Mouse (Mus musculus) kidney, postnatal 14 days (tissue): ENCODE measurements around the gene Apobr.

Source experiments
- DNase-seq: peaks from one replicate; pipeline ENCODE4 v3.0.0; 2022; ENCODE audit warnings: mixed read lengths

The Apobr gene

DNA sequence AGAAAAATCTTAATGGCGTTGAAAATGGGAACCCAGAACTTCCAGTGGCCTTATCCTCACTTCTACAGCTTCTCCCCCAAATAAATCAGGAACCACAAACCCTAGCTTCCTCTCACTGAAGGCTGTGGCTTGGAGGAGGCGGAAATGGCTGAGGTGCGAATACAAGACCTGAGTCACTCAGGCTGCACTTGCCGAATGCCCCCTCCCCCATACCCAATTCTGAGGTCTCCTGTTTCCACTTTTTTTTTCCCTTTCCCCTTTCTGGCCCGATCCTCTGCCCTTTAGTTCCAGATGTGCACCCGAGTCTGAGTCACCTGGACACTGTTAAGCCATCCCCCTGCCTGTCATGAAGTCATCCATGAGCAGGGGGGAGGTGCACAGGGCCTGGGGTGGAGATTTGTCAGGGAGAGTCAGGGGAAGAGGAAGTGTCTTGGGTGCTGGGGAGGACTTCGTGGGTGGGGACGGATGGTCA lies at the start of gene Apobr:
Gene Apobr, plus strand, starts transcription at position 437 of the 472 bp plus-strand sequence.
- DNase-seq: no peak

GRCm38 (mm10) chr7:126535766-126536165 lies 49.0 kb upstream of the Apobr start:
- peak; percentile 18 for DNase-seq

- no peak for DNase-seq
Observed at GRCm38 (mm10) chr7:126536466-126536865, 48.3 kb upstream of the Apobr start.

DNA sequence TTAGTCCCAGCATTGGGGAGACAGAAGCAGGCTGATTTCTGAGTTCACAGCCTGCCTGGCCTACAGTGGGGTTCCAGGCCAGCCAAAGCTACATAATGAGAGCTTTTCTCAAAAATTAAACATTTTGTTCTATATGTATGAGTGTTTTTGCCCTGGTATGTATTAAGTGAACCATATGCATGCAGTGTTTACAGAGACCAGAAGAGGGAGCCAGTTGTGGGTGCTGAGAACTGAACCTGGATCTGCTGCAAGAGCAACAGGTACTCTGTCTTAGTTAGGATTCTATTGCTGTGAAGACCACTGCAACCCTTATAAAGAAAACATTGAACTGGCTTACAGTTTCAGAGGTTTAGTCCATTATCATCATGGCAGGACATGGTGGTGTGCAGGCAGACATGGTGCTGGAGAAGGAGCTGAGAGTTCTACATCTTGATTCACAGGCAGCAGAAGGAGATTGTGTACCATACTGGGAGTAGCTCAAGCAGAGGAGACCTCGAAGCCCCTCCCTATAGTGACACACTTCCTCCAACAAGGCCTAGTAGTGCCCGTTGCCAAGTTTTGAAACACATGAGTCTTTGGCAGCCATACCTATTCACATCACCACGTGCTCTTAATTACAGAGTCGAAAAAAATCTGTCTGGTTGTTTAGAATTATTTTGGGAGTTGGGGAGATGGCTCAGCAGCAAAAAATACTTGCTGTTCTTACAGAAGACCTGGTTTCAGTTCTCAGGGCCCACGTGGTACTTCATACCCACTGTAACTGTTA lies 46.7 kb upstream of the Apobr start:
- DNase-seq: peak; percentile 29

- no peak for DNase-seq
Observed at GRCm38 (mm10) chr7:126541661-126542060, 43.1 kb upstream of the Apobr start.

GRCm38 (mm10) chr7:126545631-126546030 lies 39.1 kb upstream of the Apobr start:
- DNase-seq: no peak

DNA sequence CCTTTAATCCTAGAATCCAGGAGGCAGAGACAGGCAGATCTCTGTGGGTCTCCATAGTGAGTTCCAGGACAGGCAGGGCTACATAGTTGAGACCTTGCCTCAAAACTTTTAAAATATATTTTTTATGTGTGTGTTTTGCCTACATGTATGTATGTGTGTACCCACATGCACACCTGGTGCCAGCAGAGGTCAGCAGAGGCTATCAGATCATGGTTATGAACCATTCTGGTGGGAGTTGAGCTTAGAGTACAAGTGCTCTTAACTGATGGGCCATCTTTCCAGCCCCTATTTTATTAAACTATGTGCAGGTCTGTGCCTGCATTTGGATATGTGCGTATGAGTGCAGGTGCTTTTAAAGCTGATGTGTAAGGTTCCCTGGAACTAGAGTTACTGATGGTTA lies 29.9 kb upstream of the Apobr start:
- DNase-seq: no peak

GRCm38 (mm10) chr7:126556635-126557034 lies 28.1 kb upstream of the Apobr start:
- DNase-seq: no peak

GRCm38 (mm10) chr7:126565693-126566092 lies 19.0 kb upstream of the Apobr start:
- peak; percentile 46 for DNase-seq

- peak; percentile 92 for DNase-seq
Observed at GRCm38 (mm10) chr7:126566094-126566765, 18.5 kb upstream of the Apobr start, which contains the start of gene Eif3c. Gene Eif3c, minus strand, starts transcription at chr7:126566411.

GRCm38 (mm10) chr7:126576946-126577345 lies 7.8 kb upstream of the Apobr start:
- DNase-seq: peak; percentile 67

GRCm38 (mm10) chr7:126579172-126579571 lies 5.6 kb upstream of the Apobr start:
- peak; percentile 73 for DNase-seq

DNA sequence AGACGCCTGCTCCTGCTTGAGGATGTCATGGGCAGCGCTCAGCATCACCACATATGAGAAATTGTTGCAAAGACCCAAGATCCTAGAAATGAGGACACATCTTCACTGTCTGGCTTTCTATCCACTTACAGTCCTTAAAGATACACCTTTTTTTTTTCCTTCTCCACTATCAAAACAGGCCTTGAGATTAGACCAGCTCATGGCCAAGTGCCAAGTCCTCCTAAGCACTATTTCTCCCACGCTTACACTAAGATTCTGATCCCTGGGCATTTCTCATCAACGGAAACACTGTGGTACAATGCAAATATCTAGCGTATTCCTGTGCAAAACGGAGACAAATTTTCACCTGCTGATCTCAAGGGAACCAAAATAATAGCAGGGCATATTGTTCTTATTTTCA lies 3.1 kb upstream of the Apobr start:
- no peak for DNase-seq

DNA sequence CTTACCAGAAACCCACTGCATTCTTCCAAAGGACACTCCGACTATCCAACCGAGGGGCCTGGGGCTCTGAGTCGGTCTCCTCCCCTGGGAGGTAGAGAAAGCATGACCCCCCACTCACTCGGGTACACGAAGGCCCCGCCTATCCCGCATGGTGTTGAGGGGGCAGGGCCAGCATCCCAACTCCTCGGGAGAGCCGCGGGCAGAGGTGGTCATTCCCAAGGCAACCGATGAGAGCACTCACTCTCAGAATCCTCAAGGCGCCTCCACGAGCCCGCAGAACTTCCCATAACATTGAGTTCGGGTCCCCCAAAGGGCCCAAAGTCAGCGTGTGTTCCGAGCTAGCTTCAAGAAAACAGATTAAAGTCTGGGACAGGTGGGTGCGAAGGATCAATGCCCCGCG lies 2.0 kb upstream of the Apobr start:
- peak; percentile 53 for DNase-seq

- peak; percentile 93 for DNase-seq
Observed at GRCm38 (mm10) chr7:126583251-126583709, 1.5 kb upstream of the Apobr start.

- no peak for DNase-seq
Observed at GRCm38 (mm10) chr7:126583761-126584160, 981 bp upstream of the Apobr start.

DNA sequence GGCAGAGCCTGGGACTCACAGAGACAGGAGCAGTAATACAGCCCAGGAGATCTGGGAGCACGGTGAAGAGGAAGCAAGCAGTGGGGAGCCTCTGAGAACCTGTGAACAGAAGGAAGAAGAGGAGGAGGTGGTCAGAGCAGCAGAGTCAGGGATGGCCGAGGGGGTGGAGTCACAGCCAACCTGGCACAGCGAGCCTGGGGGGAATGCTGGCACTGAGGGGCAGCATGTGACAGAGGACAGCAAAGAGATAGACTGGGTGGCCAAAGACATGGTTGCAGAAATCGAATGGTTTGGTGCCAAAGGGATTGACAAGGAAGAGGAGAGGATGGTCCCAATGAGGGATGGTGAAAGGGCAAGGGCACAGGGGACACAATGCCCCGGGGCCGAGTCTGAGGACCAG lies 975 bp downstream of the Apobr start, which contains the start of gene Cln3:
Gene Cln3, minus strand, starts transcription at position 101 of the 400 bp plus-strand sequence.
- no peak for DNase-seq

DNA sequence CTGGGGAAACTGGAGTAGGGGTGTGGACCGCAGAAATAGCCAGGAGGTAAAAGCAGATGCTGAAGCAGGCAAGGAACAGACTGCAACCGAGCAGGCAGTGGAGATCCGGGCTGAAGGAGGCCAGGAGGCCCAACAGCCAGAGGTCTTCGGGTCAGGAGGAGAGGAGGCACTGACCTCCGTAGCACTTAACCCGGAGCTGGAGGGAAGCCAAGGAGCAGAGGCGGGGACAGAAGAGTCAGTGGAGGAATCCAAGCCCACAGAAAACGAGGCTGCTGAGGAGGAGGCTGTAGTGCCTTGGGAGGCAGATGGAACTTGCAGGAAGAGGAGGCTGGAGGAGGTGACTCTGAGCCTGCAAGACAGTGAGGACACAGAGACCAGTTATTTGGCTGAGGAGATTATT lies 2.1 kb downstream of the Apobr start:
- peak; percentile 68 for DNase-seq

- peak; percentile 70 for DNase-seq
Observed at GRCm38 (mm10) chr7:126587779-126588178, 3.0 kb downstream of the Apobr start.

DNA sequence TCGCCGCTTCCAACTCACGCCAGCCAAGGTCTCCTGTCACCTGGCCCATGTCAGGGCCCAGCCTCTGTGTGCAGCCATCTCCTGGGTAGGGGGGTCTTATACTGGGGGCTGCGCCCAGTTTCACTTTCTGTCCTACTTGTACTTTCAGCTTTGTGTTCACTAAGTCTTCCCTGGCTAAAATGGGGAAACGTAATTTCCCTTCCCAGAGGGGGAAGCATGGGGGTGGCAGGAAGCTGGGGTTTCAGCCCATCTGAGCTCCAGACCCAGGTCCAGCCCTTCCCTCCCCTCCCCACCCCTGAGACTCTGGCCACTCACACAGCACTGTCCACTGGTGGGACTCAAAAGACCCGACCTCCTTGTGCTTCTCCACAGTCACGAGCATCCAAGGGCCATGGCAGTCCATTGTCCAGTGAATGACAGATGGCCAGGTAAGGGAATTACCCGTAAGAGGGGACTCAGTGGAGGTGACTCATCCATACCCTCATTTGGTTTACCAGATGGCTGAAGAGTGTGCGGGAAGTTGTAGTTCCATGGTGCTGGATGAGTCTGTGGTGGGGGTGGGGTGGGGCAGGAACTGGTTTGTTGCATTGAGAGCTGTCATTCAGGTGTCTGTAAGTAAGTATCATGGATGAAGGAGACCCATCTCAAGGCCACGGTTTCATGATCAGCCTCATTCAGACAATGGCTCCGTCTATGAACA lies 10.3 kb downstream of the Apobr start, which contains the start of gene Il27:
Gene Il27, minus strand, starts transcription at position 80 of the 700 bp plus-strand sequence.
- DNase-seq: no peak

GRCm38 (mm10) chr7:126595890-126596289 lies 11.1 kb downstream of the Apobr start:
- DNase-seq: no peak

- no peak for DNase-seq
Observed at GRCm38 (mm10) chr7:126596414-126596813, 11.7 kb downstream of the Apobr start.

- no peak for DNase-seq
Observed at GRCm38 (mm10) chr7:126598919-126599318, 14.2 kb downstream of the Apobr start.
